Mouse (Mus musculus) testis, postnatal 10 days (tissue): ENCODE results near the gene Ugt1a10.
"Not testable (repeated sequence)": the region's sequence is repeated elsewhere in the genome, so short reads cannot be mapped to it uniquely, and the experiment has no call there.

Source experiments
- DNase-seq: peaks from one replicate; pipeline ENCODE4 v3.0.0; 2021; ENCODE audit warnings: low spot score

Ugt1a10 gene

DNA sequence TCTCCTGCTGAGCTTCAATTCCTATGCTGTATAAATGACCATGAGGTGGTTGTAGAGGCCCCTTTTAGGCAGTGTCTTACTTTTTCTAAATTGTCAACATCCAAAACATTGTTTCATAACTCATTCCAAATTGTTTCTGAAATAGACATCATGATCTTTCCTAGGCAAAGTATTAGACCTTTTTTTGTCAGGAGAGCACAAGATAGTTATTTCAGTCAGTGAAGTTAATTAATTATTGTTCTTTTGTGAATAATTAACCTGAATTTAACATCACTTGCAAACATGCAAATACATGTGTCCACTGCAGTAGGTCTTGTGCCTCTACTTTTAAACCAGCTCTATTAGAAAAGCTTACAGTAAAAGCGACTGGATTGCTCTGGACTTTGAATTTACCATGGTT lies at the start of gene Ugt1a10:
TSS of gene Ugt1a10 (plus strand) at position 301 of the 400 bp plus-strand sequence.
- DNase-seq, result no peak

DNA sequence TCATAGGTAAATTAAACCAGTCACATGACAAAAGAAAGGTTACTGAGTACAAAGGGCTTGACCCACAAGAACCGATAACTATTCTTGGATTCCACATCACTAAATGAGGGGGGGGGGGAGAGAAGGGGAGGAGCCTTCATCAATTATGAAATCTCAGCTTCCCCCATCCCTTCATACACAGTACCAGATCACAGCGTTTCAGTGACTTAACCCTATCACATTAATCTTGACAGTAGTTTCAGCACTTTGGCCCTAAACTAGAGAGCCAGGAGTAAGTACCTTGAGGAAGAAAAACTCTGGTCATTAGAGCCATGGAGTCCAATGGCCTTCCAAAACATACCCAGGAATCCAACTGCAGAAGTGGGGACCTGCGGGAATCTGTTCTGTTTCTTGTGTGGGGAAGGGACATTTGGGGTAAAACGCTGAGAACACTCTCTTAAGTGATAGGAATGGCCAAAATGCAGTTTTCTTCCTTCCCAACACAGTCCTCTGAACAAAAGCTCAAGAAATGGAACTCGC lies 47.4 kb upstream of the Ugt1a10 start:
- DNase-seq, result no peak

DNA sequence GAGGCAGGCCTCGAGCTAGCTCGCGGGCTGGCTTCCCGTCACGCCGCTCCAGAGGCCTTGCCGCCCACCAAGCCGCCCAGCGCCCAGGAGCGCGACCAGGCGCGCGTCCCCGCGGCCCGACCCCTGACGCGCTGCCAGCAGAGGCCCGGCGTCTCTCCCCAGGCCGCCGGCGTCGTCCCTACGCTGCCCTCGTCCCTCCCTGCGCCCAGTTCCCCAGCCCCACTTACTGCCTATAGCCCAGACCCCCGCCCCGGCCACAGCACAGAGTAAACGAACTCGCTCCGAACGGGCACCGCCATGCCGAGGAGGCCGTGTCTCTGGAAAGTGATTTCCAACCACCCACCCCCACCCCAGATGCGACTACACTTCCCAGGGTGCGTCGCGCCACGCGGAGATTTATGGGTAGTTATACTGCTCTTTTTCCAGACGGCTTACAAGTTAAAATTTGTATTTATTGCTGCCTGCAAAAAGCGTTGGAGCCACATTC lies 46.9 kb upstream of the Ugt1a10 start, which contains the start of gene Usp40:
TSS of gene Usp40 (minus strand) at position 341 of the 487 bp plus-strand sequence.
- DNase-seq, result peak; percentile 88

DNA sequence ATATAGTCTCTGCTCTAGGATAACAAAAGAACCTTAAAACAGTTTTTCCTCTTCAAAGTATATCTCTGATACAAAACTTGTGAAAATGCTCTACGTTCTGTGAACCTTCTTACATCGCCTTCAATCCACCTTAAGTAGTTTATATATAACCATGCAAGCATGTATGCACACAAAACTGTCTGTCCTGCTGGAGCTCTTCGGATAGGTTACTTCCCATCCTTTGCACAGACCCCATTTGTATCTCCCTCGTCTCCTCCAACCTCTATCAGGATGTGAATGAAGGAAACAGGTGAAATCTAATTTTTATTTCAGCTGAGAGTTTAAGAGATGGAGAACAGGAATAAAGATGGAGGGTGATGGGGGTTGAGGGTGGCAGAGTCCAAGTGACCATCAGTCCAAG lies 46.5 kb upstream of the Ugt1a10 start:
- DNase-seq, result no peak

DNA sequence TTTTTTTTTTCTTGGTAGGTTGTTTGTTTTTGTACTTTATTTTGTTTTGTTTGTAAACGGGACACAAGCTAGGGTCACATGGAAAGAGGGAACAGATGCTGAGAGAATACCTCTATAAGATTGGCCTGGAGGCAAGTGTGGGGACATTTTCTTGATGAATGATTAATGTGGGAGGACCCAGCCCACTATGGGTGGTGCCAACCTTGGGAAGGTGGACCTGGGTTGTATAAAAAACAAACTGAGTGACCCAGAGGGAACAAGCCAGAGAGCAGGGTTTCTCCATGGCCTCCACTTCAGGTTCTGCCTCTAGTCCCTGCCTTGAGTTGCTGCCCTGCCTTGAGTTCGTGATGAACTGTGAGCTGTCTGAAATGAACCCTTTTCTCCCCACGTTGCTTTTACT lies 45.7 kb upstream of the Ugt1a10 start:
- no peak for DNase-seq

DNA sequence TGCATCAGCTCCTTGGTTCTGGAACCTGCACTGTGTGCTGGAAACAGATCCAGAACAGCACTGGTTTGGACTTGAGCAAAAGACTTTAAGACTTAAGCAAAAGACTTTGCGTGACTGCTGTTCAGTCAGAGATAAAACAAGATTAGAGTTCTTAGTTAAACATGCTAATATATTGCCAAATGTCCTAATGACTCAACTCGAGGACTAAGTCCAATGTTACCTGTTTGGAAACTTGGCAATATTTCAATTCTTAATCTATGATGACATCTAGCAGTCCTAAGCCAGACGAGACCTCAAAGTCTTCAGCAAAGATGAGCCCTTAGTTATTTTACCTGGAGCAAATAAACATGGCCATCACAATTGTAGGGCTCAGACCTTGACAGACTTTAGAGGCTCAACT lies 41.5 kb upstream of the Ugt1a10 start:
- no peak for DNase-seq

DNA sequence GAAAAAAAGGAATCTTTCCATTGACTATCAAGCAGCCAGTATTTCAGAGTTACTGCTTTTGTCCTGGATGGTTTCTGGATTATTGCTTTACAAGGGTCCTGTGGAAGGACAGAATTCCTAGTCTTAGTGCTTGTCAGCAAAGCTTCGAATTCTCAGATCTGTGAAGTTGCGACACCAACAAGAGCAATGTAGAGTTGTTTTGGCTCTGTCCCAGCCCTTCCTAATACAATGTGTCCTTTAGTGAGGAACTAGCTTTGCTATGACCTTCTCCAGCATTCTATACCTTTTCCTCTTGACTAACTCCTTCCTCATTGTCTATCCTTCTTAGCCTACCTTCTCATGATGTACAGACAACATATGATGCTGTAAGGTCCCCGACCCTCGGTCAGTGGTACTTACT lies 41.0 kb upstream of the Ugt1a10 start:
- DNase-seq, result no peak

DNA sequence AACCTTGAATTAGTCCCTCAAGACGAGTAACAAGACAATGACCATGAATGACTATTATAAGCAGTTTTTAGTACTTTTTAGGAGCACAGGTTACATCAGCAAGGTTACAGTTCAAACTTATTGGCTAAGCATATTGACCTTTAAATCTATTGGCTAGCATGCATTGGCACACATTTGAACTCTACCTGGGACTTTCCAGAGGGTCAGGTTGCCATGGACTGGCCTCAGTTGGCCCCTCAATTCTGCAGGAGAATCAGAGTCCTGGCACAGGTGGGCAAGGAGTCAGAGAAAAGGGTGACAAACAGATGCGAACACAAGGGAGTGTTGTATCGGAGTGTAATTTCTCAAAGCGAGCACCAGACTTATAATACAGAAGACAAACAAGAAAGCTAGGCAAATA lies 40.5 kb upstream of the Ugt1a10 start:
- DNase-seq, result no peak

DNA sequence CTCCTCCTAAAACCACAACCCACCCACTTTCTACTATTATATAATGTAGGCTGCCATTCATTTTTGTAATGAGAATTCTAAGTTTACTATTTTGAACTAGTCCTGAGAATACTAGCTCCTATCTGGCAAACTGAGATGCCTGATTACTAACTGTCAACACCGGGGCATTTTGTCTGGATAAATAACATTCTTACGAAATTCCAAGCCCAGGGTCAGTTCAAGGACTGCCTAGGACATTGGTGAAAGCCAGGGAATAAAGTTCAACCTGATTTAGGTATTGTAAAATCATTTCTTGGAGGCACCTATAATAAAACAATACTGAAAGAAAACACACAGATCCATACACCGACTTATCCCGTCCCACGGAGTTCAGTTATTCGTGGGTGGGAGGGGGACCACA lies 39.8 kb upstream of the Ugt1a10 start:
- no peak for DNase-seq

DNA sequence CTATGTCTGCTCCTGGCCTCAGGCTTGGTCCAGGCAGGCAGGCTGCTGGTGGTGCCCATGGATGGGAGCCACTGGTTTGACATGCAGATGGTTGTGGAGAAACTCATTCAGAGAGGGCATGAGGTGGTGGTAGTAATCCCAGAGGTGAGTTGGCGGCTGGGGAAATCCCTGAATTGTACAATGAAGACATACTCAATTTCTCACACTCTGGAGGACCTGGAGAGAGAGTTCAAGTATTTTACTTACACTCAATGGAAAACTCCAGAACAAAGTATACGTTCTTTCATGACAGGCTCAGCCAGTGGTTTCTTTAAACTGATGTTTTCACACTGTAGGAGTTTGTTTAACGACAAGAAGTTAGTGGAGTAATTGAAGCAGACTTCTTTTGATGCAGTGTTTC lies 29.9 kb upstream of the Ugt1a10 start:
- DNase-seq, result not testable (repeated sequence)

DNA sequence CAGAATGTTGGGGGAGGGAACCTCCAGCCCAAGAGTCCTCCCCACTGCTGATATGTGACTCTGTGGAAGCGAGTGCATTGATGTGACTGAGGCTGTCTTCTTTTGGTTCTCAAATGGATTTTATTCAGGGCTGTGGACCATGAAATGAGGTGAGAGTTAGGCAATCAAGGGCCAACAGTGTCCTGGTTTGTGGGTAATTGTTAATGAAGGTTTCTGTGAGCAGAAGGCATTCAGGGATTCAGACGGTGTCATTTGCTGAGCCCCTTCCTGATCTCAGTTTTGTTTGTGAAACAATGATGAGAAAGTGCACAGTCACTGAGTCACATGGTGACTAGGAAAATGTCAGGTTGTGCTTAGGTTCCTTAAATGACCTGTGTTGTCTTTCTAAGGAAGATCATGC lies 12.1 kb upstream of the Ugt1a10 start:
- DNase-seq, result not testable (repeated sequence)

DNA sequence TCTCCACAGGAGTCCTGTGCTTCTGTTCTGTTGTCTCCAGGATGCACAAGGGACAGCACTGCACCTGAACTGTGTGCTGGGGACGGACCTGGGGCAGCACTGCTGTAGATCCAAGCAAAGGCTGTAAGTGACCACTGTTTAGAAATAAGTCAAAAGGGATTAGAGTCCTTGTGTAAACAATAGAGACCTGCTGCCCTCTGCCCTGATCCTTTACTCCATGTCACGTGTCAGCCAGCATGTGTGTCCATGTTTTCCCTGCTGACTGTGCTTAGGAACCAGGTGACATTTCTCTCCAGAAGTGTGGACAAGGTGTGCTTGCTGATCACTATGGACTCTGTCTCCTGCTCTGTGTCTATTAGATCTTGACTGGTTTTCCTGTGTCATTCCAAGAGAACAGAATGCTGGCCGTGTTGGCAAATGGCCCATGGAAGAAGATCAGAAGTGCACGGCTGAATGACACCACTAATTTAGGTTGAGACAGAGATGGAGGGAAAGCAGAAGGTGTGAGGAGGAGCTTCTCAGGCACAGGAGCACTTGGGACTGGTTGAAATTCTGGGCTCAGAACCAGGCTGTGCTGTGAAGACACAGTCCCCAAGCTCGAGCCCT lies 10.3 kb upstream of the Ugt1a10 start:
- DNase-seq, result not testable (repeated sequence)

DNA sequence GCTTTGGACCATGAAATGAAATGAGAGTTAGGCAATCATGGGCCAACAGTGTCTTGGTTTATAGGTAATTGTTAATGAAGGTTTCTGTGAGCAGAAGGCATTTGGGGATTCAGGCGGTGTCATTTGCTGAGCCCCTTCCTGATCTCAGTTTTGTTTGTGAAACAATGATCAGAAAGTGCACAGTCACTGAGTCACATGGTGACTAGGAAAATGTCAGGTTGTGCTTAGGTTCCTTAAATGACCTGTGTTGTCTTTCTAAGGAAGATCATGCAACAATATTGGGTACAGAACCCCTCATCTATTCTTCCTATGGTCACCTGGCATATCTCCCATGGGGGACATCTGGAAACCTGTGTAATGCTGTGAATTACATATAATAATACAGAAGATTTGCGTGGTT lies 7.8 kb upstream of the Ugt1a10 start:
- not testable (repeated sequence) for DNase-seq

DNA sequence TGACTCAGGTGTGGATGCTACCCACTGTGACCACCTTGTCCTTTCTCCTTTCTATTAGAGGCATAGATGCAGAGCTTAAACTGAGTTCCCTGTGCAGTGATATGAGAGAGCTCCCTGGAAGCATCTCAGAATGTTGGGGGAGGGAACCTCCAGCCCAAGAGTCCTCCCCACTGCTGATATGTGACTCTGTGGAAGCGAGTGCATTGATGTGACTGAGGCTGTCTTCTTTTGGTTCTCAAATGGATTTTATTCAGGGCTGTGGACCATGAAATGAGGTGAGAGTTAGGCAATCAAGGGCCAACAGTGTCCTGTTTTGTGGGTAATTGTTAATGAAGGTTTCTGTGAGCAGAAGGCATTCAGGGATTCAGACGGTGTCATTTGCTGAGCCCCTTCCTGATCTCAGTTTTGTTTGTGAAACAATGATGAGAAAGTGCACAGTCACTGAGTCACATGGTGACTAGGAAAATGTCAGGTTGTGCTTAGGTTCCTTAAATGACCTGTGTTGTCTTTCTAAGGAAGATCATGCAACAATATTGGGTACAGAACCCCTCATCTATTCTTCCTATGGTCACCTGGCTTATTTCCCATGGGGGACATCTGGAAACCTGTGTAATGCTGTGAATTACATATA lies 11.4 kb downstream of the Ugt1a10 start:
- DNase-seq, result not testable (repeated sequence)

DNA sequence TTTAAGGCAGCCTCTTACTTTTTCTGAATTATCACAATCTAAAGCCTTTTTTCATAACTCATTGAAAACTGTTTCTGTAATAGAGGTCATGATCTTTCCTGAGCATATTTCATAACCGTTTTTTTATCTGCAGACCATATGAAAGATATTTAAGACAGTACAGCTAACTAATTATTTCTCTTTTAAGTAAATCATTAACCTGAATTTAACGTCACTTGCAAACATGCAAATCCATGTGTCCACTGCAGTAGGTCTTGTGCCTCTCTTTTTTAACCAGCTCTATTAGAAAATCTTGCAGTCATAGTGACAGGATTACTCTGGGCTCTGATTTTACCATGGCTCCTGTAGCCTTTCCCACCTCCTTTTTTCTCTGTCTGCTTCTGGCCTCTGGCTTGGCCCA lies 15.3 kb downstream of the Ugt1a10 start, which contains the start of gene Ugt1a9:
TSS of gene Ugt1a9 (plus strand) at position 306 of the 400 bp plus-strand sequence.
- DNase-seq, result no peak

DNA sequence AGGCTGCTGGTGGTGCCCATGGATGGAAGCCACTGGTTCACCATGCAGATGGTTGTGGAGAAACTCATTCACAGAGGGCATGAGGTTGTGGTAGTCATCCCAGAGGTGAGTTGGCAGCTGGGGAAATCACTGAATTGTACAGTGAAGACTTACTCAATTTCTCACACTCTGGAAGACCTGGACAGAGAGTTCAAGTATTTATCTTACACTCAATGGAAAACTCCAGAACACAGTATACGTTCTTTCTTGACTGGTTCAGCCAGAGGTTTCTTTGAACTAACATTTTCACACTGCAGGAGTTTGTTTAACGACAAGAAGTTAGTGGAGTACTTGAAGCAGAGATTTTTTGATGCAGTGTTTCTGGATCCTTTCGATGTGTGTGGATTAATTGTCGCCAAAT lies 15.7 kb downstream of the Ugt1a10 start:
- no peak for DNase-seq

DNA sequence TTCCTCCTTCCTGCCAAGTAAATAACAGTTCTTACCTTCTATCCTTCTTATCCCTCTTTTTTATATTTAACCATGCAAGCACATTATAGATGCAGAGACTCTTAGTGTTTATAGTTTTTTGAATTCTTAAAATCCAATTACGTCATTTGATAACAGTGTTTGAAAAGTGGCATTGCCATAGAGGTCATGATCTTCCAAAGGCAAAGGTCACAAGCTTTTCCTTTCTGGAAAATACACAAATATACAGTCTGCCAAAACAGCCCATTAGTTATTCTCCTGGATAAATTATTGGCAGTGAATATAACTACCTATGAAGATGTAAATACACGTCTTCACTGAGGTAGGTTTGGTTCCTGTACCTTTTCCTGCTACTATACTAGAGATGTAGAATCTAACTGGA lies 19.3 kb downstream of the Ugt1a10 start:
- no peak for DNase-seq

DNA sequence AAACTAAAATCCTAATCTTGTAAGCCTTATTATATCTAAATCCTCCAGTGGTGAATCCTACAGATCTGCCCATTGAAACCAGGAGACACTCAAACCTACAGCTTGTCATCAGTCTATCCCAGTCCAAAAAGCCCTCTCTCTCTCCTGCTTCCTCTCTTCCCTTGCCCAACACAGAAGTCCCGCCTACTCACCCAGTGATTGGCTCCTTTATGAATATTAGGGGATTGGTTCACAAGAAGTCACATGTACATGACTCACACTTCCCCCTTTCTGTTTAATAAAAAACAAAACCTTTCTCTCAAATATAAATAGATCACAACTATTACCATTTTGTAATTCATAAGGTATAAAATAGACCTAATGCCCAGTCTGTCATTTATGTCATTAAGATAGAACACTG lies 21.9 kb downstream of the Ugt1a10 start:
- no peak for DNase-seq

DNA sequence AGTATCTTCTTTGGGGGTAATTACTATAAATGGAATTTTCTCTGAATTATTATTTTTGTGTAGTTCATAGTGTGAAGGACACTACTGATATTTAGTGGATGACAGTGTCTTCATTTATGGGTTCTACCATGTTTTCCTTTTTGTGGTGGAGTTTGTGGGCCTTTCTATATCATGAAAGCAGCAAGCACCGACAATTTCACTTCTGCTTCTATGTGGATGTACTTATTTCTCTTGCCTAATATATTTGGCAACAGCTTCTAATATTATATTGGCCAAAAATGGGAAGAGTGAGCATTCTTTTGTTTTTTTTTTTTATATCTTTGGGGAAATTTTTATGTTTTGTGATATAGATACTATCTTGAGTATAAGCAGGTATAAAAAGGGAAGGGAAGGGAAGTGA lies 26.5 kb downstream of the Ugt1a10 start:
- no peak for DNase-seq

DNA sequence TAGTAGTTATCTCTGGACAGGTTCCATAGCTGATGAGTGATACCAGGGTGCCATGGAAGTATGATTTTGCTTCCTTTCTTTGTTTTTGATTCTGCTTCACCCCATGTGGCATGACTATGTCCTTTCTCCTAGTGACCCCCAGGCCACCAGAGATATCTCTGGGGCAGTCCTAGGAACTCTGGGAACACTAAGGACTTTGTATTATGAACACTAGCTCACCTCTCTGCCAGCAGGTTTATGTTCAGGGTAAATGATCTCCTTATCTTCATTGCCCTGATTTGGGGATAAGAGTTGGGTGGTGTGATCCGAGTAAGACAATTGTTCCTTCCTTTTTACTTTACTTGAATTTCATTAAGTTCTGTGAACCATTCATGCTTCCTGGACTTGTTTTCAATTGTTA lies 30.9 kb downstream of the Ugt1a10 start:
- DNase-seq, result no peak

DNA sequence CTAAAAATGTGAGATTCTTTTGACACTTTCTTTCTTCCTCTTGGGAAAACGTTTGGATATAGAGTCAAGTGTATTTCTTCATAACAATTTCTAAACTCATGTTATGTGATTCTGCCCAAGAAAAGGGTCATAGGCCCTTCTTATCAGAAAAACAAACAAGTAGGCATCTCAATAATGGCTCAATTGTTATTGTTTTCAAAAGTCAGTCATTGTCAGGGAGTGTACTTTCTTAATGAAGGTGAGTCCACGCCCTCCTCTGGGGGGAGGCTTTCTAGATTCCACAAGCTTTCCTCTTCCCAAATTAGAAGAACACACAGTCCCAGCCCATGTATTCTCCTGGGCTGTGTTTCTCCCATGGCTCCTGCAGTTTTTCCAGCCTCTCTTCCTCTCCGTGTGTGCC lies 32.3 kb downstream of the Ugt1a10 start, which contains the start of gene Ugt1a8:
TSS of gene Ugt1a8 (plus strand) at position 301 of the 400 bp plus-strand sequence.
- DNase-seq, result no peak

DNA sequence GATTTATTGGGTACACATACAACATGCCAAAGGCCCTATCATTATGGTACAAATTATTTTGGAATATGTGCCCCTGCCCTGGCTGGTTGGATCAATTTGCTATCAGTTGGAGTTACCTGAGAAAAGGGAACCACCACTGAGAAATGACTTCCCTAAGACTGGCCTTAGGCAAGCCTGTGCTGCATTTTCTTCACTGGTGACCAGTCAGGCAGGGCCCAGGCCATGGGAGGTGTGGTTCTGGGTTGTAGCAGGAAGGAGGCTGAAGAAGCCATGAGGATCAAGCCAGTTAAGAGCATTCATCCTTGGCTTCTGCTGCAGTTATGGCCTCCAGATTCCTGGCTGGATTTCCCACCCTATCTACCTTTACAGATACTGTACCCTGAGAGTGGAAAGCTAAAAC lies 37.2 kb downstream of the Ugt1a10 start:
- DNase-seq, result no peak

DNA sequence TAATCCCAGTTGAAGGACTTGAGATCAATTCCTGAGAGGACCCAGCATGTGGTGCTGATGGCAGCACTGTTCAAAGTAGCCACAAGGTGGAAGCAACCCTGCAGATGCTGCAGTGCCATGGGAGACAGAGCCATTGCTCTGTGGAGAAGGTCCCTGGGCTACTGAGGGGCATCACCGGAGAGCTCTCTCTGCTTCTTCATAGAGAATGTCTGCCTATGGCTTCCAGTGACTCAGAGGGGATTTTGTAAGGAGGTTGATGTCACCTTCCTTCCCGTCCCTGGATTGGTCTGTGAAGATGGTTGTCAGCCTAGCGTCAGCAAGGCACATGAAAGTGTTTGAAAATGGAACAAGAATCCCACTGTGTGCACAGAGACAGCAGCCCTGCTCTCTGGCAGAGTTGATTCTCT lies 39.1 kb downstream of the Ugt1a10 start:
- not testable (repeated sequence) for DNase-seq
